Mouse (Mus musculus): ENCODE measurements around the gene Pebp1. TPM values are rescaled to one million over a fixed set of nuclear protein-coding genes. Genes with fewer than 3 reads are reported as not detected.
"Not testable (repeated sequence)": the region's sequence is repeated elsewhere in the genome, so short reads cannot be mapped to it uniquely, and the experiment has no call there.

The Pebp1 gene
- polyA plus RNA-seq, 1 experiment, result 896 TPM

- no peak for DNase-seq (ENCODE audit: low read depth)
- TF ChIP-seq POLR2A (IDR thresholded peaks at IDR 0.05; ENCODE audit: borderline replicate concordance, extremely low read depth, insufficient read depth, insufficient read length, poor library complexity, severe bottlenecking), result no peak
- TF ChIP-seq CTCF (IDR thresholded peaks at IDR 0.05; ENCODE audit: borderline replicate concordance, extremely low read depth, insufficient read depth, insufficient read length), result no peak
Measured at GRCm38 (mm10) chr5:117305754-117306153, 18.3 kb upstream of the Pebp1 start.

GRCm38 (mm10) chr5:117304947-117305346, 17.5 kb upstream of the Pebp1 start:
- DNase-seq (ENCODE audit: low read depth), result peak; percentile 79
- TF ChIP-seq CTCF (IDR thresholded peaks at IDR 0.05; ENCODE audit: borderline replicate concordance, extremely low read depth, insufficient read depth, insufficient read length), result peak; percentile 60; the same call in 1 of the 2 replicates
- TF ChIP-seq POLR2A (IDR thresholded peaks at IDR 0.05; ENCODE audit: borderline replicate concordance, extremely low read depth, insufficient read depth, insufficient read length, poor library complexity, severe bottlenecking), result no peak

GRCm38 (mm10) chr5:117303691-117304579, 16.5 kb upstream of the Pebp1 start:
- TF ChIP-seq CTCF (IDR thresholded peaks at IDR 0.05; ENCODE audit: borderline replicate concordance, extremely low read depth, insufficient read depth, insufficient read length) (no peak), POLR2A (IDR thresholded peaks at IDR 0.05; ENCODE audit: borderline replicate concordance, extremely low read depth, insufficient read depth, insufficient read length, poor library complexity, severe bottlenecking) (no peak)
- no peak for DNase-seq (ENCODE audit: low read depth)

GRCm38 (mm10) chr5:117302899-117303298, 15.5 kb upstream of the Pebp1 start:
- DNase-seq (ENCODE audit: low read depth), result no peak
- TF ChIP-seq POLR2A (IDR thresholded peaks at IDR 0.05; ENCODE audit: borderline replicate concordance, extremely low read depth, insufficient read depth, insufficient read length, poor library complexity, severe bottlenecking), result no peak
- no peak for TF ChIP-seq CTCF (IDR thresholded peaks at IDR 0.05; ENCODE audit: borderline replicate concordance, extremely low read depth, insufficient read depth, insufficient read length)

- TF ChIP-seq CTCF (IDR thresholded peaks at IDR 0.05; ENCODE audit: borderline replicate concordance, extremely low read depth, insufficient read depth, insufficient read length) (no peak), POLR2A (IDR thresholded peaks at IDR 0.05; ENCODE audit: borderline replicate concordance, extremely low read depth, insufficient read depth, insufficient read length, poor library complexity, severe bottlenecking) (no peak)
- DNase-seq (ENCODE audit: low read depth), result no peak
Measured at GRCm38 (mm10) chr5:117295011-117295410, 7.6 kb upstream of the Pebp1 start.

GRCm38 (mm10) chr5:117293776-117294175, 6.4 kb upstream of the Pebp1 start:
- DNase-seq (ENCODE audit: low read depth), result not testable (repeated sequence)

- TF ChIP-seq CTCF (IDR thresholded peaks at IDR 0.05; ENCODE audit: borderline replicate concordance, extremely low read depth, insufficient read depth, insufficient read length), result no peak
- no peak for TF ChIP-seq POLR2A (IDR thresholded peaks at IDR 0.05; ENCODE audit: borderline replicate concordance, extremely low read depth, insufficient read depth, insufficient read length, poor library complexity, severe bottlenecking)
Measured at GRCm38 (mm10) chr5:117292547-117292946, 5.1 kb upstream of the Pebp1 start.

GRCm38 (mm10) chr5:117291312-117291711, 3.9 kb upstream of the Pebp1 start:
- no peak for DNase-seq (ENCODE audit: low read depth)

More at GRCm38 (mm10) chr5:117292547-117292946, 5.1 kb upstream of the Pebp1 start:
- DNase-seq (ENCODE audit: low read depth), result no peak

GRCm38 (mm10) chr5:117290081-117290480, 2.7 kb upstream of the Pebp1 start:
- DNase-seq (ENCODE audit: low read depth), result no peak
- TF ChIP-seq CTCF (IDR thresholded peaks at IDR 0.05; ENCODE audit: borderline replicate concordance, extremely low read depth, insufficient read depth, insufficient read length) (peak; percentile 29; the same call in 1 of the 2 replicates), POLR2A (IDR thresholded peaks at IDR 0.05; ENCODE audit: borderline replicate concordance, extremely low read depth, insufficient read depth, insufficient read length, poor library complexity, severe bottlenecking) (no peak)

More at GRCm38 (mm10) chr5:117291312-117291711, 3.9 kb upstream of the Pebp1 start:
- TF ChIP-seq POLR2A (IDR thresholded peaks at IDR 0.05; ENCODE audit: borderline replicate concordance, extremely low read depth, insufficient read depth, insufficient read length, poor library complexity, severe bottlenecking), result no peak
- TF ChIP-seq CTCF (IDR thresholded peaks at IDR 0.05; ENCODE audit: borderline replicate concordance, extremely low read depth, insufficient read depth, insufficient read length), result no peak

GRCm38 (mm10) chr5:117289646-117290045, 2.2 kb upstream of the Pebp1 start:
- no peak for TF ChIP-seq CTCF (IDR thresholded peaks at IDR 0.05; ENCODE audit: borderline replicate concordance, extremely low read depth, insufficient read depth, insufficient read length)
- TF ChIP-seq POLR2A (IDR thresholded peaks at IDR 0.05; ENCODE audit: borderline replicate concordance, extremely low read depth, insufficient read depth, insufficient read length, poor library complexity, severe bottlenecking), result no peak

GRCm38 (mm10) chr5:117286286-117286685, 1.1 kb downstream of the Pebp1 start:
- no peak for DNase-seq (ENCODE audit: low read depth)
- TF ChIP-seq POLR2A (IDR thresholded peaks at IDR 0.05; ENCODE audit: borderline replicate concordance, extremely low read depth, insufficient read depth, insufficient read length, poor library complexity, severe bottlenecking), result no peak
- TF ChIP-seq CTCF (IDR thresholded peaks at IDR 0.05; ENCODE audit: borderline replicate concordance, extremely low read depth, insufficient read depth, insufficient read length), result no peak

More at GRCm38 (mm10) chr5:117289646-117290045, 2.2 kb upstream of the Pebp1 start:
- no peak for DNase-seq (ENCODE audit: low read depth)

- no peak for DNase-seq (ENCODE audit: low read depth)
- TF ChIP-seq POLR2A (IDR thresholded peaks at IDR 0.05; ENCODE audit: borderline replicate concordance, extremely low read depth, insufficient read depth, insufficient read length, poor library complexity, severe bottlenecking) (no peak), CTCF (IDR thresholded peaks at IDR 0.05; ENCODE audit: borderline replicate concordance, extremely low read depth, insufficient read depth, insufficient read length) (no peak)
Measured at GRCm38 (mm10) chr5:117285266-117285665, 2.2 kb downstream of the Pebp1 start.

Measured in brain, embryonic 14.5 days (tissue).